Mouse (Mus musculus) left cerebral cortex, postnatal 25 days (tissue): ENCODE measurements around the gene Scd3. TPM values are rescaled to one million over a fixed set of nuclear protein-coding genes. Genes with fewer than 3 reads are reported as not detected.

ENCODE experiments used
- DNase-seq, 2 experiments: peaks; one replicate each; pipeline ENCODE4 v3.0.0; 2022; ENCODE audit warnings: low spot score in 2 of 2, mixed read lengths in 1 of 2
- intact Hi-C: fragments of 180-260 bp; cut with DNase I; formaldehyde crosslinking; loops from one replicate; pipeline ENCODE4 v1.15.1; 2025
- total RNA-seq, 2 experiments: library from RNA; stranded (reverse); gene quantifications; 2 replicates each; pipeline ENCODE4 v1.2.3; 2021

Gene Scd3
- total RNA-seq, 2 experiments from 2014 or later: 2.2 to 3.2 TPM

DNA sequence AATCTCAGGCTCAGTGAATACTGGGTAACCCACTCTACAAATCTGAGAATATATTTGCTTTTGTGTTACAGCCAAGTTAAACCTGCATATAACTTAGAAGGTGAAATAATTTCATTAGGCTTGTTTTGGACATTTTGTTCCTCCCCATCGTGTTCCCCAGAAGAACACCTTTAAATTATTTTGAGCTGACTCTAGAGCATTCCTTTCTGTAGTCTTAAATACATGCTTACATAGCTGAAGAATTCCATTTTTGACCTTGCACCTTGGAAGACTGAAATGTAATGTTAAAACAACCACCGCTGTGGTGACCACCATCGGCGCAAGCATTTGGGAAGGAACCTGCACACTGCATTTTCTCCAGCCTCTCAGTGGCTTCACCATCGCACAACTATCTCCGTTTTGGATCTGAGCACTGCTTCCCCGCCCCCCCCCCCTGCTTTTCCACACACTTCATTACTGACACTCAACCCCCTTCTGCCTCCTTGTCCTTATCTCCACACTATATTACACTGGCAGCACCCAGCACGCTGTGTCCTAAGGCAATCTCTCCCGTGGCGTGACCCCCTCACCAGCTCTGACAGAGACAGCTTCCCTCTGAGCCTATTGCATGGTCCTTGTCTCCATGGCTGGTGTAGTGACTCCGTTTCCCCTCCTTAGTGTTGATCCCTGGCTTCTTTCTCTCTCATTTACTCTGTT lies 84.5 kb downstream of the Scd3 start:
- intact Hi-C loops: no loop called here
- DNase-seq: no peak

DNA sequence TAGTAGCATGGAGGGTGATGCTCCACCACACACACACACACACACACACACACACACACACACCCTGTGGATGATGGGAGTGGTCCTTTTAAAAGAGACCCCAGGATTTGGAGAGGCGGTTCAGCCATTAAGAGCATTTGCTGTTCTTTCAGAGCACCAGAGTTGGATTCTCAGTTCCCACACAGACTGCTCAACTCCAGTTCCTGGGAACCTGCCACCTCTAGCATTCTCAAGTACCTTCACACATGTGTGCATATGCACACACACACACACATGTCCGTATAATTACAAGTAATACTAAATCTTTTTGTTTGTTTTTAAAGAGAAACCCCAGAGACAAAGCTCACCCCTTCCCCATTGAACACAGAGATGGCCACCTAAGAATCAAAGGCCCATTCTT lies 89.0 kb downstream of the Scd3 start:
- intact Hi-C loops: no loop called here
- no peak for DNase-seq

DNA sequence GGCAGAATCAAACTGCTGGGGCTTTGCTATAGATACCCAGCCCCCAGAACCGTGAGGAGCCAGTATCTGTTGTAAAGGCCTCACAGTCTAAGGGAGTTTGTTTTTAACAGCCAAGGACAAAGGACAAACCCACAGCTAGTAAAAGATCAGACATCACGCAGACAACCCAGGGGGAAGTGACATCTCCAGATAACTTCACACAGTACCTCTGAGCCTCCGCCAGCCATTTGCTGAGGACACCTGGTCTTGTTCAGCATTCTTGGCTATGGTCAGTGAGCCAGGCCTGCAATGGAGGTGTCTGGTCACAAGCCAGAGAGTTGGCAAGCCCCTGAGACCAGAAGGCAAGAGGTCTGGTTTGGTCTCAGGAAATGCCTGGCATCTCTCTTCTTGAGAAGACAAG lies 89.4 kb downstream of the Scd3 start:
- intact Hi-C loops: no loop called here
- no peak for DNase-seq

DNA sequence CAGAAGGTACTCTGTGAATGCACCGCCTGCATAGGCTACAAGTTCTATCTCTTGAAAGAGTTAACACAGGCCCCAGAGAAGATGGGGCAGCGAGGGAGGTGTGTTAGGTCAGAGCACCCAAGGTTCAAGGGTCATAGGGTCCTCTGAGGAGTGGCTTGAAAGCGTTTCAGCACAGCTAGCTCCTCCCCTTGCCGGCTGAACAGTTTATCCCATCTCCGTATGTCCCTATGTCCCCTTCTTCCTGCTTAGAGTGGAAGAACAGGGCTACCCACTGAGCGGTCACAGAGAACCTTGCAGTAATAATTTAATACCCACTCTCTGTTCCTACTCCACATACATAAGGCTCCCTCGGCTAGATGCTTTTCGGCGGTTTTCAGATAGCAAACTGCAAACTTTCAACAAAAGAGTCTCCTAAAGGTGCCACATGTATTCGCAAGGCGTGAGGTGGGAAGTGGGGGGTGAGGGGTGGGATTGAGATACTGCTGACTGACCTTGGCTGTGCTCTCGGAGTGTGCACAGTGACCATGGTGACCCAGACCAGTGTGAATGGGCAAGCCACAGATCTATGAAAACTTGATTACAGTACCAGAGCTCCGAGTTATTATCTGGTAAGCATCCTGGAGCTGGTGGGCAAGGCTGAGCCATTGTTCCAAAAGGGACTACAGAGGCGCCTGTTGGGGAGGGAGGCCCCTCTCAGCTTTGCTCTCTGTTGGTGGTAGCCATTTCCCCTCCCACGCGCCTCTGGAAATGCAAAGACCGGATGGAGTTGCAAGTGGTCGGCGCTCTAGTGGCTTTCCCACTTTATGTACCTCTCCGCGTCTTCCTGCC lies 90.1 kb downstream of the Scd3 start, which contains the start of gene Scd2:
Gene Scd2 (plus strand): TSS at position 734 of the 828 bp plus-strand sequence.
- DNase-seq: no peak
- intact Hi-C loops: loop anchor here (1.0 kb wide), 1 partner anchor 9 kb away; no protein-coding TSS in a partner anchor

Other genes starting within 250 kb of the Scd3 start
- under 1 TPM; 0.18 to 0.43 TPM for gene Cpn1, start 216.7 kb upstream of the Scd3 start, total RNA-seq
- under 1 TPM; 0.16 to 0.37 TPM for gene Cyp2c23, start 174.1 kb upstream of the Scd3 start, total RNA-seq
- 10 to 100 TPM; 21.4 to 25.5 TPM for gene Erlin1, start 133.5 kb upstream of the Scd3 start, total RNA-seq
- gene Chuk, start 95.8 kb upstream of the Scd3 start, total RNA-seq: 10 to 100 TPM; 42.2 to 54.8 TPM
- gene Cwf19l1, start 67.4 kb upstream of the Scd3 start, total RNA-seq: 10 to 100 TPM; 17.5 to 18.2 TPM
- gene Bloc1s2, start 56.8 kb upstream of the Scd3 start, total RNA-seq: 10 to 100 TPM; 62.9 to 65.0 TPM
- under 1 TPM; 0.14 to 0.16 TPM for gene Pkd2l1, start 10.8 kb upstream of the Scd3 start, total RNA-seq
- 100 to 1,000 TPM; 585 to 640 TPM for gene Scd2, start 90.4 kb downstream of the Scd3 start, total RNA-seq
- 1 to 10 TPM; 2.2 to 2.3 TPM for gene Scd4, start 129.8 kb downstream of the Scd3 start, total RNA-seq
- 100 to 1,000 TPM; 148 to 162 TPM for gene Scd1, start 204.6 kb downstream of the Scd3 start, total RNA-seq